Mouse (Mus musculus) lung, embryonic 14.5 days (tissue): Measurements from ENCODE around the gene Tmx1. TPM values are rescaled to one million over a fixed set of nuclear protein-coding genes. Genes with fewer than 3 reads are reported as not detected.

ENCODE experiments used
- ATAC-seq: fragments of 200-750 bp; cut with Nextera tagmentation; 2 replicates; pipeline ENCODE4 v1.8.0; 2017; ENCODE audit warnings: mild to moderate bottlenecking, moderate TSS enrichment, moderate library complexity; ENCODE audit not compliant: insufficient read depth
- DNase-seq: peaks from one replicate; pipeline ENCODE4 v3.0.0-alpha.2; 2015
- H3K27ac ChIP-seq: fragments of 300-500 bp; sonication (generic); 2 replicates; pipeline ENCODE4 v1.5.1; 2014; ENCODE audit warnings: low read depth, mild to moderate bottlenecking, moderate library complexity
- H3K27me3 ChIP-seq: fragments of 300-500 bp; sonication (generic); 2 replicates; pipeline ENCODE4 v1.6.1; 2014; ENCODE audit warnings: low read length, control low read depth; ENCODE audit not compliant: insufficient read depth
- H3K36me3 ChIP-seq: fragments of 300-500 bp; sonication (generic); 2 replicates; pipeline ENCODE4 v1.6.1; 2014; ENCODE audit warnings: control low read depth; ENCODE audit not compliant: insufficient read depth
- H3K4me1 ChIP-seq: fragments of 300-500 bp; sonication (generic); 2 replicates; pipeline ENCODE4 v1.6.1; 2014; ENCODE audit warnings: antibody characterized with exemption, control low read depth; ENCODE audit not compliant: insufficient read depth
- H3K4me2 ChIP-seq: fragments of 300-500 bp; sonication (generic); 2 replicates; pipeline ENCODE4 v1.6.1; 2014; ENCODE audit warnings: mild to moderate bottlenecking
- H3K4me3 ChIP-seq: fragments of 300-500 bp; sonication (generic); 2 replicates; pipeline ENCODE4 v1.5.1; 2014; ENCODE audit warnings: low read depth, low read length
- H3K9ac ChIP-seq: fragments of 300-500 bp; sonication (generic); 2 replicates; pipeline ENCODE4 v1.6.1; 2014
- H3K9me3 ChIP-seq: fragments of 300-500 bp; sonication (generic); 2 replicates; pipeline ENCODE4 v1.6.1; 2016; ENCODE audit warnings: low read depth, low read length, control low read depth
- CTCF ChIP-seq: IDR thresholded peaks from 2 replicates; pipeline ENCODE4 v1.5.1; 2016; ENCODE audit warnings: antibody characterized with exemption, low read depth
- WGBS: fragments of 180-500 bp; shearing (Covaris S2); extraction: QIAGEN DNeasy Blood & Tissue Kit; methylation state at CpG from one replicate; pipeline ENCODE4 v1.1.7; 2014; 5-methylcytosine and 5-hydroxymethylcytosine counted together
- polyA plus RNA-seq: library from polyadenylated mRNA; unstranded; fragments of >200 nt; fragmentation: Nextera tagmentation; extraction: Ambion mirVana; gene quantifications from 2 replicates; pipeline ENCODE4 v1.2.1, GENCODE M21; 2014

Gene Tmx1
- polyA plus RNA-seq, 1 experiment from 2014 or later, result 79.6 TPM

DNA sequence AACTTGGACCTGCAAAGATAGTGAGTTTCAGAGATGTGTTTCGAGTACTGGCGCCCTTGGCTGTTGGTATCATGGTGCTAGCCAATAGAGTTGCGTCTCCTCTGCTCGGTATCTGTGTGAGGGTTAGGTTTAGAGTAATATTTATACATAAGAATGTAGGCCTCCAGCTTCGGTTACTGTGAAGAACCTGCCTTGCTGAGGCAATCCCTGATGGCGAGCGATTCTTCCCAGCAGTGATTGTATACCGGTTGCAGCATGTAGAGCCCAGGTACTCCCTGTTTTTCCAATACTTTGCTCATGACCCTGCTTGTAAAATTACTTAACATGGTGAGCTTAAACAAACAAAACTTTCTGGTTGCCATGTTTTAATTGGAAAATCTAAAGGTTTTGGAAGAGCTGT, 2.3 kb downstream of the Tmx1 start:
- 0 out of 2 replicates have a peak overlapping the region, but pooled peaks have one; percentile 83 for H3K4me2 ChIP-seq
- H3K4me3 ChIP-seq, result no peak overlapping the region
- peaks cover 32% of the 10 kb centered on the region for H3K36me3 ChIP-seq
- no peak overlapping the region for H3K9ac ChIP-seq
- 82% methylated on average over 8 of the region's 8 CpGs for WGBS
- ATAC-seq (no peak), DNase-seq (no peak)
- TF ChIP-seq CTCF, result no peak
- peaks cover 9% of the 10 kb centered on the region for H3K4me1 ChIP-seq
- H3K27ac ChIP-seq, result no peak overlapping the region
- no peaks in the 10 kb centered on the region for H3K9me3 ChIP-seq
- H3K27me3 ChIP-seq, result no peaks in the 10 kb centered on the region

DNA sequence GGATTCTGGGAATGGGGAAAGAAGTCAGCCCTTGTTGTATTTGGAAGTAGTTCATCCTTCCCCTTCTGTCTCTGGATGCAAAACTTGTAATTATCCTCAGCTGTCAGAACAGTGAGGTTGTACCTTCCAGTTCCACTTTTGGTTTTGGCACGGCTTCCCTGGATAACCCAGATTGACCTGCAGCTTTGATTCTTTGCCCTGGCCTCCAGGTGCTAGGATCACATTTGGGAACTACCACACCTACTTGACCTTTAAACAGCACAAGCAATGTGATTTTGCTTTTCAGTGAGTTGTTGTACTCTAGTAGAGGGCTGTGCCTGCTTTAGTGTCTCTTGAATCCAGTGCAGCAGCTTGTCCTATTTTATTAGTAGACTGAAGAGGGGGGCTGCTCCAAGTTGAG, 6.7 kb downstream of the Tmx1 start:
- 79% methylated on average over 1 of the region's 1 CpGs for WGBS

DNA sequence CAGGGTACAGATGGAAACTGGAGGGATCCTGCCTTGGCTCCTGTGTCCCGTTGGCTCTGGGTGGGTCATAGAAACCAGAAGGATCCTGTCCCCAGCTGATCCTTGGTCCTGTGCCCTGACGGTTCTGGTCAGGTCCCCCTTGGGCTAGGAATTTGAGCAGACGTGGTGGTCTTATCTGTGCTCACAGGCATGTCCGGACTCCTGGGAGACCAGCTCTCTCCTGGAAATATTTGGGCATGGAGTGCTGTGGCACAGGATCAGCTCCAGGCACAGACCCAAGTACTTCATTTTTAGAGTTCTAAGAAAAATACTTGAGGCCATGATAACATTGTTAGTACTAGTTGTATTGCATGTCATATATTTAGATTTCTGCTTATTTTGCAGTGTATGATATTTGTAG, 11.1 kb downstream of the Tmx1 start:
- 83% methylated on average over 4 of the region's 4 CpGs for WGBS
- no peak overlapping the region for H3K9ac ChIP-seq
- no peaks in the 10 kb centered on the region for H3K9me3 ChIP-seq
- H3K27me3 ChIP-seq, result no peaks in the 10 kb centered on the region
- no peak for TF ChIP-seq CTCF
- ATAC-seq, result no peak
- no peaks in the 10 kb centered on the region for H3K4me1 ChIP-seq
- H3K4me2 ChIP-seq, result no peak overlapping the region
- no peak for DNase-seq
- peaks cover 54% of the 10 kb centered on the region for H3K36me3 ChIP-seq
- no peak overlapping the region for H3K27ac ChIP-seq
- no peak overlapping the region for H3K4me3 ChIP-seq

More for the DNA sequence above, 6.7 kb downstream of the Tmx1 start:
- Histone ChIP-seq H3K9me3 (no peaks in the 10 kb centered on the region), H3K4me3 (no peak overlapping the region), H3K4me2 (no peak overlapping the region), H3K4me1 (no peaks in the 10 kb centered on the region), H3K27me3 (no peaks in the 10 kb centered on the region), H3K36me3 (peaks cover 45% of the 10 kb centered on the region), H3K9ac (no peak overlapping the region), H3K27ac (no peak overlapping the region)
- no peak for TF ChIP-seq CTCF
- no peak for DNase-seq
- ATAC-seq, result no peak

DNA sequence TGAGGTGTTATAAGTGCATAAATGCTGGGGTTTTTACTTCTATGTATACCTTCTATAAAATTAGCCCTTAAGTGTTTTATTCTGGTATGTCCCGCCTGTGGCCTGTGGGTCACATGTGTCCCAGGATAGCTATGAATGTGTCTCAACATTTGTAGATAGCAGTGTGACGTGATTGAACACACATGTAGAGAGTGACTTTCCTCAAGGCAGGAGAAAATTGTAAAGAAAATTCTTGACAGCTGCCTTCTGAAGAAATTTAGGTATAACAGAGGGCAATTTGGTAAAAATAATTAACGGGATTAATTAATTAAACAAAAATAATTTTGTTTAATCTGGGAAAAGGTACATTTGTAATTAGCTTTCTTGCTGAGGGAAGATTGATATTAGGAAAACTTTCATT, 22.4 kb downstream of the Tmx1 start:
- Histone ChIP-seq H3K4me3 (no peak overlapping the region), H3K36me3 (no peaks in the 10 kb centered on the region), H3K4me1 (no peaks in the 10 kb centered on the region), H3K27ac (no peak overlapping the region), H3K9me3 (no peaks in the 10 kb centered on the region), H3K27me3 (no peaks in the 10 kb centered on the region), H3K4me2 (no peak overlapping the region), H3K9ac (no peak overlapping the region)
- no peak for TF ChIP-seq CTCF
- ATAC-seq (no peak; the same call in 1 of the 2 replicates), DNase-seq (peak; percentile 59)
- WGBS, result 46% methylated on average over 3 of the region's 3 CpGs

GRCm38 (mm10) chr12:70476884-70477576, 24.1 kb downstream of the Tmx1 start:
- Histone ChIP-seq H3K27ac (no peak overlapping the region), H3K4me2 (peak overlapping the region; percentile 11; the same call in 1 of the 2 replicates), H3K4me1 (no peaks in the 10 kb centered on the region), H3K4me3 (no peak overlapping the region), H3K9ac (no peak overlapping the region), H3K27me3 (no peaks in the 10 kb centered on the region), H3K36me3 (no peaks in the 10 kb centered on the region), H3K9me3 (no peaks in the 10 kb centered on the region)
- WGBS, result 61% methylated on average over 16 of the region's 16 CpGs
- DNase-seq (no peak), ATAC-seq (no peak)
- no peak for TF ChIP-seq CTCF

GRCm38 (mm10) chr12:70477593-70478287, 24.8 kb downstream of the Tmx1 start:
- H3K9me3 ChIP-seq, result no peaks in the 10 kb centered on the region
- no peaks in the 10 kb centered on the region for H3K27me3 ChIP-seq
- WGBS, result 78% methylated on average over 16 of the region's 16 CpGs
- no peaks in the 10 kb centered on the region for H3K36me3 ChIP-seq
- no peak overlapping the region for H3K4me2 ChIP-seq
- H3K4me1 ChIP-seq, result no peaks in the 10 kb centered on the region
- H3K9ac ChIP-seq, result no peak overlapping the region
- no peak overlapping the region for H3K27ac ChIP-seq
- TF ChIP-seq CTCF, result peak; percentile 49
- no peak overlapping the region for H3K4me3 ChIP-seq
- no peak for ATAC-seq
- DNase-seq, result peak; percentile 47

DNA sequence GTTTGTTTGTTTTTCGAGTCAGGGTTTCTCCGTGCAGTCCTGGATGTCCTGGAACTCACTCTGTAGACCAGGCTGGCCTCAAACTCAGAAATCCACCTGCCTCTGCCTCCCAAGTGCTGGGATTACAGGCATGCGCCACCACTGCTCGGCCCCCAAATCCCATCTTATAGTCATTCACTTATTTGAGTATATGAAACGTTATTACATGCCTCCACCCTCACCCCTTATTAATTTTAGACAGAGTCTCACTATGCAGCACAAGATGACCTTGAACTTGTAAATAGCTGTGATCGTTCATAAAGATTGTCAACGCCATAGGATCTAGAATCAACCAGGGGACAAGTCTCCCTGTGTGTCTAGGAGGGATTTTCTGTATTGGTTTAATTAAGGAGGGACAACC, 33.1 kb downstream of the Tmx1 start:
- Histone ChIP-seq H3K9me3 (no peaks in the 10 kb centered on the region), H3K27ac (no peak overlapping the region), H3K36me3 (no peaks in the 10 kb centered on the region), H3K27me3 (no peaks in the 10 kb centered on the region), H3K4me1 (no peaks in the 10 kb centered on the region), H3K4me2 (no peak overlapping the region), H3K9ac (no peak overlapping the region), H3K4me3 (no peak overlapping the region)
- ATAC-seq, result no peak
- no peak for DNase-seq
- 81% methylated on average over 7 of the region's 7 CpGs for WGBS
- TF ChIP-seq CTCF, result no peak
